Mouse (Mus musculus) myocyte (in vitro differentiated cells): ENCODE measurements around the gene Rbm34.
"Not testable (repeated sequence)": the region's sequence is repeated elsewhere in the genome, so short reads cannot be mapped to it uniquely, and the experiment has no call there.

Source experiments
- MYOG ChIP-seq, 3 experiments: IDR thresholded peaks; one replicate each; pipeline ENCODE4 v1.6.1; 2011; ENCODE audit warnings: control low read depth in 2 of 3, low read depth in 2 of 3, mild to moderate bottlenecking in 2 of 3; ENCODE audit not compliant: insufficient read length in 2 of 3, control insufficient read depth in 1 of 3, insufficient read depth in 1 of 3
- POLR2A ChIP-seq: IDR thresholded peaks from one replicate; pipeline ENCODE4 v1.6.1; 2011; ENCODE audit warnings: low read depth, mild to moderate bottlenecking, control low read depth, moderate library complexity; ENCODE audit not compliant: insufficient read length
- SRF ChIP-seq: IDR thresholded peaks from one replicate; pipeline ENCODE4 v1.6.1; 2011; ENCODE audit warnings: low read depth; ENCODE audit not compliant: control insufficient read depth, insufficient read length
- TCF3 ChIP-seq: IDR thresholded peaks from one replicate; pipeline ENCODE4 v1.6.1; 2011; ENCODE audit warnings: low read depth, control low read depth; ENCODE audit not compliant: insufficient read length
- USF1 ChIP-seq: IDR thresholded peaks from one replicate; pipeline ENCODE4 v1.6.1; 2011; ENCODE audit warnings: low read depth, mild to moderate bottlenecking, control low read depth, moderate library complexity

GRCm38 (mm10) chr8:126914107-126914490 lies 56.8 kb downstream of the Rbm34 start:
- TF ChIP-seq POLR2A; MYOG (IDR thresholded peaks at IDR 0.05; ENCODE audit: control insufficient read depth in 1 of 3, insufficient read depth in 1 of 3, insufficient read length in 2 of 3, low read depth in 2 of 3); TCF3; SRF; USF1: not testable (repeated sequence)
